Mouse (Mus musculus) heart, embryonic 14.5 days (tissue): ENCODE results near the gene Gabrb2. TPM values are rescaled to one million over a fixed set of nuclear protein-coding genes. Genes with fewer than 3 reads are reported as not detected.

Experiments
- ATAC-seq: fragments of 200-750 bp; cut with Nextera tagmentation; 2 replicates; pipeline ENCODE4 v1.8.0; 2017; ENCODE audit warnings: low read depth, moderate TSS enrichment; ENCODE audit not compliant: insufficient number of reproducible peaks, insufficient read depth, low FRiP score
- H3K27ac ChIP-seq, 2 experiments: fragments of 200-500 bp in 1 of 2; fragments of 300-500 bp in 1 of 2; sonication (generic) in 1 of 2; replicated peaks in 1 of 2; 2 replicates each; pipeline ENCODE4 v1.5.1; 2012 to 2014; ENCODE audit warnings: low read depth in 2 of 2, low read length in 2 of 2, control low read depth in 1 of 2, mild to moderate bottlenecking in 1 of 2, mixed read lengths in 1 of 2; ENCODE audit not compliant: control insufficient read depth in 1 of 2, insufficient read depth in 1 of 2
- H3K27me3 ChIP-seq: fragments of 300-500 bp; sonication (generic); 2 replicates; pipeline ENCODE4 v1.6.1; 2014; ENCODE audit warnings: mild to moderate bottlenecking, low read length, control low read depth; ENCODE audit not compliant: control insufficient read depth, insufficient read depth
- H3K36me3 ChIP-seq: fragments of 300-500 bp; sonication (generic); 2 replicates; pipeline ENCODE4 v1.6.1; 2014; ENCODE audit warnings: mild to moderate bottlenecking, control low read depth, low read length, mixed read lengths; ENCODE audit not compliant: control insufficient read depth, insufficient read depth
- H3K4me1 ChIP-seq, 2 experiments: fragments of 200-500 bp in 1 of 2; fragments of 300-500 bp in 1 of 2; sonication (generic) in 1 of 2; 2 replicates each; pipeline ENCODE4 v1.6.1; 2012 to 2014; ENCODE audit warnings: low read length in 2 of 2, control low read depth in 1 of 2, mixed read lengths in 1 of 2; ENCODE audit not compliant: control insufficient read depth in 2 of 2, insufficient read depth in 2 of 2
- H3K4me2 ChIP-seq: fragments of 300-500 bp; sonication (generic); 2 replicates; pipeline ENCODE4 v1.6.1; 2014; ENCODE audit warnings: mild to moderate bottlenecking, low read length
- H3K4me3 ChIP-seq, 2 experiments: fragments of 200-500 bp in 1 of 2; fragments of 300-500 bp in 1 of 2; sonication (generic) in 1 of 2; 2 replicates each; pipeline ENCODE4 v1.5.1; 2012 to 2014; ENCODE audit warnings: low read length in 2 of 2, mild to moderate bottlenecking in 2 of 2, control low read depth in 1 of 2, low read depth in 1 of 2, moderate library complexity in 1 of 2; ENCODE audit not compliant: control insufficient read depth in 1 of 2, insufficient read depth in 1 of 2
- H3K9ac ChIP-seq: fragments of 300-500 bp; sonication (generic); 2 replicates; pipeline ENCODE4 v1.6.1; 2014; ENCODE audit warnings: mild to moderate bottlenecking, low read length
- H3K9me3 ChIP-seq: fragments of 300-500 bp; sonication (generic); 2 replicates; pipeline ENCODE4 v1.6.1; 2016; ENCODE audit warnings: low read length, control low read depth; ENCODE audit not compliant: control insufficient read depth
- WGBS: fragments of 180-500 bp; shearing (Covaris S2); extraction: QIAGEN DNeasy Blood & Tissue Kit; methylation state at CpG from one replicate; pipeline ENCODE4 v1.1.7; 2014; 5-methylcytosine and 5-hydroxymethylcytosine counted together
- polyA plus RNA-seq: library from polyadenylated mRNA; unstranded; fragments of >200 nt; fragmentation: Nextera tagmentation; extraction: Ambion mirVana; gene quantifications from 2 replicates; pipeline ENCODE4 v1.2.1, GENCODE M21; 2014

Gabrb2 gene
- polyA plus RNA-seq, 1 experiment from 2014 or later, result 1.9 TPM

- Histone ChIP-seq H3K27ac (no peak overlapping the region), H3K9me3 (no peaks in the 10 kb centered on the region), H3K4me1 (no peaks in the 10 kb centered on the region; a peak in 1 of 4 replicates), H3K36me3 (no peaks in the 10 kb centered on the region), H3K4me3 (no peak overlapping the region), H3K9ac (no peak overlapping the region), H3K27me3 (no peaks in the 10 kb centered on the region), H3K4me2 (no peak overlapping the region)
- no peak for ATAC-seq
- WGBS, result 70% methylated on average over 5 of the region's 5 CpGs
These were observed 115.7 kb downstream of the Gabrb2 start for GRCm38 (mm10) chr11:42535286-42535685.

- no peaks in the 10 kb centered on the region for H3K36me3 ChIP-seq
- H3K9me3 ChIP-seq, result no peaks in the 10 kb centered on the region
- no peaks in the 10 kb centered on the region for H3K27me3 ChIP-seq
- H3K4me3 ChIP-seq, result no peak overlapping the region
- no peak for ATAC-seq
- H3K4me1 ChIP-seq, result no peaks in the 10 kb centered on the region
- 84% methylated on average over 1 of the region's 1 CpGs for WGBS
- no peak overlapping the region for H3K9ac ChIP-seq
- no peak overlapping the region for H3K4me2 ChIP-seq
- no peak overlapping the region for H3K27ac ChIP-seq
These were observed 116.3 kb downstream of the Gabrb2 start for GRCm38 (mm10) chr11:42535861-42536260.

DNA sequence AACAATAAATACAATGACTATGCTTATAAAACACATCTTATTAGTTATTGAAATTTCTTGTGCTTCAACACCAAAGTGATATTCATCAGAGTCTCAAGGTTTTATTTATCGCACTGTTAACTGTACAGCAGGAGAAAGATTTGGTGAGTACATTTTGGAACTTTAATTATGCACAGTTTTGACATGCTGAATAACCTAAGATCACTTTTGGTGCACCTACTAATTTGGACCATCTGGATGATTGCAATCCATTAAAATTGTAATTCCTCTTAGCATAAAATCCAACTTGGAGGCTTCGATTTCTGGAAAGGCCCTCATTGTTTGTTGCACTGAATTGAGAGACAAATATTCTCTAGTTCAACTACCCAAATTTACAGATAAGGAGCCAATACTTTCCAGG is 123.3 kb downstream of the Gabrb2 start:
- no peaks in the 10 kb centered on the region for H3K4me1 ChIP-seq
- no peak overlapping the region for H3K9ac ChIP-seq
- no peak overlapping the region for H3K4me3 ChIP-seq
- no peak overlapping the region for H3K27ac ChIP-seq
- no peaks in the 10 kb centered on the region for H3K9me3 ChIP-seq
- no peak for ATAC-seq
- H3K27me3 ChIP-seq, result no peaks in the 10 kb centered on the region
- 74% methylated on average over 2 of the region's 2 CpGs for WGBS
- H3K36me3 ChIP-seq, result no peaks in the 10 kb centered on the region
- no peak overlapping the region for H3K4me2 ChIP-seq

DNA sequence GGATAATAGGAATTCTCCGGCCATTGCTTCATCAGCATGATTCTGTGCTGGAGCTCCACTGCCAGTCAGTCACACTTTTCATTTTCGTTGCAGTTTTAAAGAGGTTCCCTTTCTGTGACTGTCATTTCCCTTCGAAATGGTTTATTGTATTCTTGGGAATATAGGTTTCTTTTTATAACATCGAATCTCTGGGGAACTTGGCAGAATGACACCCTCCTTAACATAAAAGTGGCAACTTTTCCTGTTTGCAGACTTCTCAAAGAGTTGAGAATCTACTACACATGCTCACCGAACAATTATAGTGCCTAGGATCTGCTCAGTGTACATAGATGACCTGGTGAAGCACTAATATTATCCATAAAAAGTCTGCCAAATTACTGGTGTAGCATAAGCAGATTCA is 146.5 kb downstream of the Gabrb2 start:
- ATAC-seq, result no peak
- H3K27ac ChIP-seq, result no peak overlapping the region
- H3K4me2 ChIP-seq, result no peak overlapping the region
- WGBS, result 72% methylated on average over 5 of the region's 5 CpGs
- H3K9me3 ChIP-seq, result no peaks in the 10 kb centered on the region
- H3K4me3 ChIP-seq, result no peak overlapping the region
- H3K4me1 ChIP-seq, result no peaks in the 10 kb centered on the region
- no peak overlapping the region for H3K9ac ChIP-seq
- H3K27me3 ChIP-seq, result no peaks in the 10 kb centered on the region
- H3K36me3 ChIP-seq, result no peaks in the 10 kb centered on the region

DNA sequence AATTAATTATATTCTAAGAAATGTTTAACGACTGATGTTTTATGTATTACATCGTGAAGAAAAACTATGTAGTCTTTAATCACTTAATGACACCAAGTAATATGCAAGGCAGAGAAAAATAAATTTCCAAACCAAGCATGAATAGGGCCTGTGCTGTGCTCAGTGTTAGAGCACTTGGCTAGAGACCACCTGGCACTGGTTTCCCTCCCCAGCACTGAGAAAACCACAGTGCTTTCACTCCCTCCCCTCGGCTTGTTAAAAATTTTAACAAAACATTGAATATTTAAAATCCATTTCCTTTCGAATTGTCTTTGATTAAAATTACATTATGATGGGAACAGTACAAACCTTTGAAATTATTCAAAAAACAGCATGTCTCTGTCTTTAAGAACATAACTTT is 151.9 kb downstream of the Gabrb2 start:
- no peaks in the 10 kb centered on the region for H3K9me3 ChIP-seq
- H3K27ac ChIP-seq, result no peak overlapping the region
- no peaks in the 10 kb centered on the region for H3K36me3 ChIP-seq
- no peak overlapping the region for H3K9ac ChIP-seq
- ATAC-seq, result no peak
- no peak overlapping the region for H3K4me3 ChIP-seq
- no peaks in the 10 kb centered on the region for H3K4me1 ChIP-seq
- 71% methylated on average over 4 of the region's 4 CpGs for WGBS
- no peaks in the 10 kb centered on the region for H3K27me3 ChIP-seq
- no peak overlapping the region for H3K4me2 ChIP-seq

- Histone ChIP-seq H3K9me3 (no peaks in the 10 kb centered on the region), H3K27me3 (no peaks in the 10 kb centered on the region), H3K27ac (no peak overlapping the region), H3K4me1 (no peaks in the 10 kb centered on the region), H3K4me3 (no peak overlapping the region), H3K9ac (no peak overlapping the region), H3K36me3 (no peaks in the 10 kb centered on the region), H3K4me2 (no peak overlapping the region)
- 71% methylated on average over 3 of the region's 3 CpGs for WGBS
- no peak for ATAC-seq
These were observed 155.8 kb downstream of the Gabrb2 start for GRCm38 (mm10) chr11:42575146-42575873.

DNA sequence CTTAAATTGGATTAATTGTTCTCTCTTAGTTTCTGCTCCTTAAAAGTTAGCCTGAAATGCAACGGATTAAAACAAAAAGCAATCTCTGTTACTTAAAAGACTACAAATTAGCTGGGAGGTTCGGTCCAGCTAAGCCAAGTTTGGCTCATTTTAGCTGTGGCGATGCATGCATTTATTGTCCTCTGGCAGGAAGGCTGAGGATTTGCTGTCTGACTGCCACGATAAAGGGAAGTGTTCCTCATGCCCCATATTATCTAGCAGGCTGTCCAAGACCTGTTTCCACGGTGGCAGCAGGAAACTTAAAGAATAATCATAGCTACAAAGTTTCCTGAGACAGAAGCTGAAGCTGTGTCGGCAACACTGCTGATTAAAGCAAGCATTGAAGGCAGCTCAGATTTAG is 160.2 kb downstream of the Gabrb2 start:
- Histone ChIP-seq H3K9me3 (no peaks in the 10 kb centered on the region), H3K27me3 (no peaks in the 10 kb centered on the region), H3K4me2 (no peak overlapping the region), H3K9ac (no peak overlapping the region), H3K27ac (no peak overlapping the region), H3K4me1 (no peaks in the 10 kb centered on the region), H3K4me3 (no peak overlapping the region), H3K36me3 (no peaks in the 10 kb centered on the region)
- ATAC-seq, result no peak
- WGBS, result 56% methylated on average over 6 of the region's 6 CpGs

DNA sequence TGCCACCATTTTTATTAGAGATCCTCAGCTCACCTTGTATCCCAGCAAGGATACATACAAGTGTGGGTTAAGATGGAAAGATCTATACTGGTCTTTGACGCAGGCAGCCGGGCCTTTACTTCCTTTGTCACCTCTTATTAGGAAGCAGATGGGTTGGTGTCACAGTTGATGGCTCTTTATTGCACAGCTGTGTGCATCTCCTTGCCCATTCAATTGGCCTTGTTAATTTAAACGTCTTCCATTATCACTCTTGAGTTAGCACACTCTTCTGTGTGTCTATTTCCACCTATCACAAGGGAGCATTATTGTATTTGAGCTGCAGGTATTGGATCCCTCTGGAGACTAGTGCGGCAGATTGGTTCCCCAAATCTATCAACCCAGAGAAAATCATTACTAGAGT is 161.6 kb downstream of the Gabrb2 start:
- no peak for ATAC-seq
- Histone ChIP-seq H3K4me2 (no peak overlapping the region), H3K4me3 (no peak overlapping the region), H3K36me3 (no peaks in the 10 kb centered on the region), H3K27me3 (no peaks in the 10 kb centered on the region), H3K4me1 (no peaks in the 10 kb centered on the region), H3K9me3 (no peaks in the 10 kb centered on the region), H3K9ac (no peak overlapping the region), H3K27ac (no peak overlapping the region)
- WGBS, result 85% methylated on average over 4 of the region's 4 CpGs
